Mouse (Mus musculus) thymus, postnatal 10 days (tissue): ENCODE measurements at regions not wholly inside any gene's neighbourhood (a gene's known extent, or its start where the extent isn't known, plus 50 kb on each side); places are given as distances from the start of the nearest gene placed in this dataset.
A peak's percentile ranks its signal among the peaks of the same experiment; 100 is the strongest.

Source experiments
- DNase-seq, 2 experiments: peaks; one replicate each; pipeline ENCODE4 v3.0.0; 2021; ENCODE audit warnings: low spot score in 2 of 2

GRCm38 (mm10) chr5:119944371-119944770 lies 111.9 kb downstream of the Tbx5 start:
- DNase-seq: no peak

GRCm38 (mm10) chr5:119948399-119948798 lies 115.9 kb downstream of the Tbx5 start:
- DNase-seq: no peak

- no peak for DNase-seq
Observed at GRCm38 (mm10) chr5:119952085-119952484, 119.6 kb downstream of the Tbx5 start.

GRCm38 (mm10) chr5:119953189-119953588 lies 120.7 kb downstream of the Tbx5 start:
- DNase-seq: no peak

- DNase-seq: no peak
Observed at GRCm38 (mm10) chr5:119953811-119954566, 121.5 kb downstream of the Tbx5 start.

GRCm38 (mm10) chr5:119958942-119959341 lies 126.5 kb downstream of the Tbx5 start:
- no peak for DNase-seq

GRCm38 (mm10) chr5:119964751-119965150 lies 132.3 kb downstream of the Tbx5 start:
- no peak for DNase-seq

- no peak for DNase-seq
Observed at GRCm38 (mm10) chr5:119971286-119971685, 138.8 kb downstream of the Tbx5 start.

GRCm38 (mm10) chr5:119972802-119973437 lies 140.5 kb downstream of the Tbx5 start:
- no peak for DNase-seq

- DNase-seq: no peak
Observed at GRCm38 (mm10) chr5:119978096-119978715, 138.1 kb upstream of the Rbm19 start.

GRCm38 (mm10) chr5:119981111-119981807 lies 135.0 kb upstream of the Rbm19 start:
- DNase-seq: no peak

- no peak for DNase-seq
Observed at GRCm38 (mm10) chr5:119984206-119984605, 132.1 kb upstream of the Rbm19 start.

- no peak for DNase-seq
Observed at GRCm38 (mm10) chr5:119992130-119992529, 124.1 kb upstream of the Rbm19 start.

GRCm38 (mm10) chr5:119995726-119996125 lies 120.5 kb upstream of the Rbm19 start:
- DNase-seq: no peak

- DNase-seq: no peak
Observed at GRCm38 (mm10) chr5:120005696-120006469, 110.4 kb upstream of the Rbm19 start.

GRCm38 (mm10) chr5:120007738-120008137 lies 108.5 kb upstream of the Rbm19 start:
- DNase-seq: no peak

GRCm38 (mm10) chr5:120008306-120008705 lies 108.0 kb upstream of the Rbm19 start:
- no peak for DNase-seq

- no peak for DNase-seq
Observed at GRCm38 (mm10) chr5:120015417-120015816, 100.8 kb upstream of the Rbm19 start.

- DNase-seq: no peak
Observed at GRCm38 (mm10) chr5:120018126-120018525, 98.1 kb upstream of the Rbm19 start.

GRCm38 (mm10) chr5:120020748-120021147 lies 95.5 kb upstream of the Rbm19 start:
- no peak for DNase-seq

- DNase-seq: no peak
Observed at GRCm38 (mm10) chr5:120022276-120022675, 94.0 kb upstream of the Rbm19 start.

GRCm38 (mm10) chr5:120024071-120024470 lies 92.2 kb upstream of the Rbm19 start:
- peak; percentile 46 to 48 for DNase-seq
